Mouse (Mus musculus) right cerebral cortex, adult 18-20 months (tissue): ENCODE measurements around the gene Rnf183.

ENCODE experiments used
- DNase-seq: peaks from one replicate; pipeline ENCODE4 v3.0.0; 2022; ENCODE audit warnings: mixed read lengths

The Rnf183 gene

DNA sequence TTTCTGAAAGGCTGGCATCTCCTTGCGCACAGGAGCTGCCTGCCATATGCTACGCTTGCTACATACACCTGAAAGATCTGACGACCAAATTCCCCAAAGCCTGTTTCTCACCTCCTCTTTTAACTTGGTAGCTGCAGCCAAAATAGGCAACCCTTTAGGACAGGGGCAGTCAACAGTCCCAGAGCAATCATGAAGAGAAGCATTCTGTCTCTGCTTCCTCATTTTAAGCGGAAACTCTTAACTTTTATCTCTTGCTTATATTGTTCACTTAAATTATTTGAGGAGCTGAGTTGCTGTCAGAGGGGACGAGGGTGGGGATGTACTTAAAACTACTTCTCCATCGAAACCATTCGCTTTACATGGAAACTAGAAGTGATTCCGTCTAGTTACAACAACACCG, 5.4 kb downstream of the Rnf183 start:
- DNase-seq, result no peak

DNA sequence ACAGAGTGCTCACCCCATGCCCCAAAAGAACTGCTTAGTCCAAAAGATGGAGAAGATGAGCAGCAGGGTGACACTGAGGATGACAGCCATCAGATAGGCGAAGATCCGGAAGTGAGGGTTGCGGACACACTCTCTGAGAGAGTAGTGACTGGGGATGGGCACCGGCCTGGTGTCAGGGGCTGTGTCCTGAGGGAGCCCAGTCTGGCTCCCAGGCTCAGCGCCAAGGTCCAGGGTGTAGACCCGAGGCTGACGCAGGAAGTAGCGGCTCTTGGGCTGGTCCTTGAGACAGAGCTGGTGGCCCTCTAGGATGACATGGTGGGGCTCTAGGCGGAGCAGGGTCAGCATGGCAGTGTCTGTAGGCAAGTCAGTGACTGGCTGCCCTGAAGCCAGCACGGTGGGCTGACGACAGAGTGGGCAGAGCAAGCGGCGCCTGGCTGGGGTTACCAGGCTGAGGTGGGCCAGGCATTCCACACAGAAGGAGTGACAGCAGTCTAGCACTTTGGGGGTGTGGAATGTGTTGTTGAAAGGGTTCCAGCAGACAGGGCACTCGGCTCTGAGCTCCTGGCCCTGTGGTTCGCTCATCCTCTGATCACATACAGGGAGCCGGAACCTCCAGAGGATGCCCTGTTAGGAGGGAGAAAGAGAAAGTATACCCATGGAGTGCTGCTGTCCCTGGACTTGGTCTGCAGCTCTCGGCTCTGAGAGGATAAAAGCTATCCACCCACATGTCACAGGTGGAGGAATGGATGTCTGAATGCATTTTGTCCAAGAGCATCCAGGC, 6.9 kb downstream of the Rnf183 start:
- no peak for DNase-seq

DNA sequence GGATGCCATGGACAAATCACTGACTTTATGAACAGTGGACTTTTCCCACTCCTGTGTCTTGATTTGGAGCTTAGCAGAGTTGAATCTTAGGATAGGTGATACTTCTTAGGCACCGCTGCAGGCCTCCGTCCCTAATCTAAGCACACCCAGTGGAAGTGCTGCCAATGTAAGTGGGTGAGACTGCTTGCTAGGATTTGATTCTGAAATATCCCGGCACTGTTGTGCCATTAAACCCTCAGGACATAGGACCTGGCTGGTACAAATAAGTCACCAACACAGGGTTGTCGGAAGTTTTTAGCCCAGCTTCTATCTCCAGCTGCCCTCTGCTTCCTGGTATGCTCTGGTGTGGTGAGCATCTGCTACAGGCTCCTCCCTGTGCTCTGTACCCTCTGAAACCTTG, 9.2 kb downstream of the Rnf183 start:
- DNase-seq, result no peak

DNA sequence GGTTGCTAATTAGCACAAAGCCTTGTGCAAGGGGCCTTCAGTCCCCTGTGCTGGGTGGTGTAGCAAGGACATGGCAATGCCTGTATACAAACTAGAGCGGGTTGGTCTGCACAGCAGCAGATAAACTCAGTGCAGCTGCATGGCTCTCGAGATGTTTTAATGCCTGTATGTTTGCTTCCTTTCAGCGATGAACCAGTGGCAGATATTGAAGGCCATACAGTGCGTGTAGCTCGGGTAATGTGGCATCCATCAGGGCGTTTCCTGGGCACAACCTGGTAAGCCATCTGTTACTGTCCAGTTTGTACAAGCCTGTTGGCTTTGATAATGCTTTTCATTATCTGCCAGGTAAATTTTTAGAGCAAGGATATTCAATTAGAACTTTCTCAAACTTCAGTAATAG, 16.0 kb downstream of the Rnf183 start:
- DNase-seq, result no peak

DNA sequence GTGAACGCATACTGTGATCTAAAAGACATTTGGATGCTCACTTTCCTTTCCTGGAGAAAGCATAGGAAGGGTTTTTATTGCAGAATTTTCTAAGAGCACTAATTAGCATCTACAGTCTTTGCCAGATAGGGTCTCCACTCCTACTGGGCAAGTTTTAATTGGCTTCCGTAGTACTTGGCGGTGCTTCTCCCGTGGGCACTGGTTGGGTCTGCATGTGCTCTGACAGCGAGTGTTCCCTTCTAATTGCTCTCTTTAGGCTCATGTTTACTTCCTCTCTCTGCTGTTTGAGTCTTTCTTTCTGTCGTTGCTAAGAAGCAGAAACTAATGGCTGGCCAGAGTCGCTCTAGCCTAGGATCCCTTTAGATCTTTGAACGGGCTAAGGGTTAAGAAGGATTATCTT, 16.6 kb downstream of the Rnf183 start:
- peak; percentile 20 for DNase-seq

DNA sequence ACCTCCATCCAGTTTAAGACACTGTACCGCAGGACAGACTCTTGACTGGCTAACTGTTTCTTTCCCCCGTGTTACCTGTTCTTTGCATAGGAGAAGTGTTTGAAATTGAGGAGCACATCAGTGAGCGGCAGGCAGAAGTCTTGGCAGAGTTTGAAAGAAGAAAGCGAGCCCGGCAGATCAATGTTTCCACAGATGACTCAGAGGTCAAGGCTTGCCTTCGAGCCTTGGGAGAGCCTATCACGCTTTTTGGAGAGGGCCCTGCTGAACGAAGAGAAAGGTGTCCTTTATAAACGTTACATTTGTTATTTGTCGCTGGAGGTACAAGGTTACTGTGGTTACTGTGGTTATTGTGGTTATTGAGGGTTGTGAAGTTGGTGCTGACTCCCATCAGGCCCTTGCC, 23.4 kb downstream of the Rnf183 start:
- DNase-seq, result no peak

DNA sequence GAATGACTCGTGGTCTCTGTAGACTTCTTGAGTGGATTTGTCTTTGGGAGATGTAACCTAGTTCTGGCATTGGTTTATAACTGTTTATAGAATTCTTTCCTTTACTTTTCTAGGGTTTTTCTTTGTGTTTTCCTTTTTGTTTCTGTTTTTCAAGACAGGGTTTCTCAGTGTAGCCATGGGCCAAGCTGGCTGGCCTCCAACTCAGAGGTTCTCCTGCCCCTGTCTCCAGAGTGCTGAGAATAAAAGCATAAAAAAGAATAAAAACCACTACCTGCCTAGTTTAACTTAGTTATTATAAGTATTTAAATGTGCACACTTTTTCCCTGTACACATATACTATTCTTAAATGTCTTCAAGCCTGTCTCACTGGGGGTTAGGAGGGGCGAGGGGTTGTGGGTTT, 24.7 kb downstream of the Rnf183 start:
- no peak for DNase-seq

DNA sequence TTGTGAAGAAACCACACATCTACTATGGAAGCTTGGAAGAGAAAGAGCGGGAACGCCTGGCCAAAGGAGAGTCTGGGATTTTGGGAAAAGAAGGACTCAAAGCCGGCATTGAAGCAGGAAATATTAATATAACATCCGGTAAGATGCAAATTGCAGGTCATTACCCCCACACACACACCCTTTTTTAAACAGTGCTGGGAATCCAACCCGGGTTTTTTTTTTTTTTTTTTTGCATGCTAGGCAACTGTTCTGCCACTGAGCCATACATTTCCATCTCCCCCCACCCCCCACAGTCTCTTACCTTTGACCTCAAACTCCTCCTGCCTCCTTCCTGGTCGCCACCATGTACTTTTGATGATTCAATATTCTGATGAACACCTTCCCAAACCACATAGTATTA, 25.4 kb downstream of the Rnf183 start:
- DNase-seq, result no peak

DNA sequence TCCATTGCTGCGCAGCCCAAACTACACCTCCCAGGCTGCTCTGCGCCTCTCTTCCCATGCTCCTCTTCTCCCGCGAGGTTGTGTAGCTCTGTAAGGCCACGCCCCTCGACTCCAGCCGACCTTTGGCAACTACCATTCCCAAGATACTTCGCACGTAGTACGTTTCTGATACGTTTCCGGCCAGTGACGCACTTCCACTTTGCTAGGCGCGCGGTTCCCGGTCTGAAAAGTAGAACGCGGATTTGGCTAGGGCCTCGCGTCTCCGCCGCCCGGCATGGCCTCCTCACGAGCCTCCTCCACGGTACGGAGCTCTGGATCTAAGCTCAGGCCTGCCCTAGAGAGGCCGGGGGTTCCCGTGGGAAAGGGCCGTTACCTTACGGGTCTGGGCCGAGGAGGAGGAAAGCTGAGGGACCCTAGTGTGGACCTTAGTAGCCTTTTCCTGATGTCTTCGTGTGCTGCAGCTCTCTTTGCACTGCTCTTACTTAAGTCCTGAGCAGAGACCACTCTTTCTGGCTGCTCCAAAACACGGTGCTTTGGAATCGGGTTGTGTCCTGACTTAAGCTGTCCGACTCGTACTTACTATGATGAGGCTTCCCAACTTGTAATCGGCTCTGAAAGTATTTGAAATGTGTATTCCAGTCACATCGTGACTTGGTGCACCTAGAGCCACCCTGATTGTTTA, 26.3 kb downstream of the Rnf183 start, which contains the start of the genes Cdc26 and Prpf4:
Gene Cdc26 (minus strand): TSS at position 42 of the 682 bp plus-strand sequence.
Gene Prpf4 (plus strand): TSS at position 197 of the 682 bp plus-strand sequence.
- DNase-seq, result peak; percentile 99

DNA sequence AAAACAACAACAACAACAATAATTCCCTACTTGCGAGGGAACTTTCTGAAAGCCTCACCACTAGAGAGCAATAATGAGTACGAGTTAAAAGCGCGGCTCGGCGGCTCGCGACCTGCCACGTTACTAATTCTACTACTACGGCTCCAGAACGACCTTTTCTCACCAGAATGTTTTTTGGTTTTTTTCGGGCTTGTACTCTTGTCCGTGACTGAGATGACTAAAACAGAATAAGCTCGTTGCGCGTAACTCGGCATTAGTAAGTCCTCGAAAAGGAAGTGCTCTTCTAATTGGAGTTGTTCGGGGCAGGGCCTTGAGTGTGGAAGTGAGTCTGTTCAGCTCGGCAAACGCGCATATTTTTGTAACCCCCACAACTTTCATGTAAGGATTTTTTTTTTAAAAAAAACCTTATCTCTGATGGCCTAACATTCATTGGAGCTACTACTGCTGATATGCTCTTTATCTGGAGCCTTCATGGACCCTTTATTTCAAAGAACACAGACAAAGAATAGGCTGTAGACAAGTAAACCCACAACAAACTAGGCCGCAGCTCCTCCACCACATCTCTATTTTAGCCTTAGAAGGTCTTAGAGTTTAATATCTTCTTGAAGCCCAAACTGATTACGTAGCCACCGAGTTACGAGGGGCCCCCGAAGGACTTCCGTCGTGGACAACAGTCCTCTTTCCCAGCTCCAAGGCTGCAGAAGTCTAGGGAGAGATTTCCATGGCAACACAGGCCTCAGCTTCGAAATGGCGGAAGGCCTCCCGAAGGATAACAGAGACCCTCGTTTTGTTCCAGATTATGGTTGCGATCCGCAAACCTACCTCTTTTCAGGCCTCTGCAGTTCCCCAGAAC, 27.1 kb downstream of the Rnf183 start:
- DNase-seq, result peak; percentile 64

DNA sequence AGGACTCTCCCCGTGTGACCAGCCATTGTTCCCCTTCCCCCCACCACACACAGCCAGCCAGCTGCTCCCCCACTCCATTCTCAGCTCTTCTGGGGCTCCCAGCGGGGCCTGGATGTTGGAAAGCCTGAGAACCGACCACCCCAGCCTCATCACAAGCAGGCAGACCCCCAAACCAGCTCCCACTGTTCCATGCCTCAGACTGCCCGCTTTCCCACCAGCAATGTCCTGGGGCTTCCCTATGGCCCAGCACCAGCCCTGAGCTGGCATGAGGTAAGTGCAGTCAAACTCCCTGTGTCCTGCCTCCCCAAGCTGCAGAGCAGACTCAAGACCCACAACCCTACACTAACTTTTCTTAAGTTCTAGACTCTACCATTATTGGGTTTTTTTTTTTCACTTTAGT, 28.9 kb downstream of the Rnf183 start:
- no peak for DNase-seq

DNA sequence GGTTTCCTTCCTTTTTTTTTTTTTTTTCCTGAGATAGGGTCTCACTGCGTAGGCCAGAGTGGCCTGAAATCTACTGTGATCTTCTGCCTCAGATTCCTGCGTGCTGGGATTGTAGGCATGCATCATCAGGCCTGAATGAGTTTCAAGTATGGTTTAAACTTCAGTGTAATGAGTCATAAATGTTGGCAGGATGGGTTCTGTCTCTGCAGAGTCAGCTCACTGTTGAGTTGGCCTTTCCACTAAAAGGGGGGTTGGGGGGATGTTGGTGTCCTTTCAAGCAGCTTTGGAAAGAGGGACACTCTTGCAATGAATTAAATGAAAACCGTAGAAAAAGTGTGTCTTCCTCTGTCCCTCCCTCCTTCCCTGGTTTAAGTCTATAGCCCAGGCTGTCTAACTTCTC, 36.1 kb downstream of the Rnf183 start:
- peak; percentile 12 for DNase-seq

DNA sequence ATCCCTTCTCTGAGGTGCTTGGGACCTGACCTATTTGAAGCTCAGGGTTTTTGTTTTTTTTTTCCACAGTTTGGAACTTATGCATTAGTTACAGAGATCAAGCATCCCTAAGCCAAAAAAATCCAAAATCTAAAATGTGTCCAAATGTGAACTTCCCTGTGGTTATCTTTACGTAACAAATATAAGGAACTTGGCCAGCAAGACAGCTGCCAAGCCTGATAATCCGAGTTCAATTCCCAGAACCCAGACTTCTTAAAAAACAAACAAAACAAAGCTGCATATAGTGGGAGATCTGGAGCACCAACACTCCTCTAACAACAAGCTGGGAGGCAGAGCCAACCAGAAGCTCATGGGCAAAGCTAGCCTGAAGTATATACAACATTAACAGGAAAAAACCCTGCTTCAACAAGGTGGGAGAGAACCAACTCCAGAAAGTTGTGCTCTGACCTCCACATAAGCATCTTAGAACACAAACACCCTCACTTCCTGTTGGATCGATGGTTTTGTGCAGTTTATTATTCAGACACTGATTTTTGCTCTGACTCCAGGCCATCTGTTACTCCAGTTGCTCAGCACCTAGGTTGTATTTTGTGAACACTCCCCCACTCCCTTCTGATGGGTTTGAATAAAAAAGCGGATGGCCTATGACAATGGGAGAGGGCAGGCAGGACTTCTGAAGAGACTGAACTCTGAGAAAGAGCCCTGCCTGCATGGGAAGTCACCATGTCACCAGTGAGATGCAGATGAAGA, 37.3 kb downstream of the Rnf183 start:
- DNase-seq, result no peak

DNA sequence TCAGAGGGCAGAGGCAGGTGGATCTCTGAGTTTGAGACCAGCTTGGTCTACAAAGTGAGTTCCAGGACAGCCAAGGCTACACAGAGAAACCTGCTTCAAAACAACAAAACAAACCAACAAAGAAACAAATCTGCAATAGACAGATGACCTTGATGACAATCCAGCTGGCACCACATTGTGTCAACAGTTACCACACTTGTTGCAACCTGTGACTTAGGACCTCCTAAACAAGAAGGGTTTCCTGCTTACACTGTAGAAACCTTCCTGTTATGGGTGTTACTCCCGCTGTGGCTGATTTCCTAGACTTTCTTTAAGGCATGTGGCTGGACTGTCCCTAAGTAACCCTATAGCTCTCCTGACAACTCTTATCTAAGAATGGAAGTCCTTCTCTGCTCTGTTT, 39.2 kb downstream of the Rnf183 start:
- DNase-seq, result no peak

DNA sequence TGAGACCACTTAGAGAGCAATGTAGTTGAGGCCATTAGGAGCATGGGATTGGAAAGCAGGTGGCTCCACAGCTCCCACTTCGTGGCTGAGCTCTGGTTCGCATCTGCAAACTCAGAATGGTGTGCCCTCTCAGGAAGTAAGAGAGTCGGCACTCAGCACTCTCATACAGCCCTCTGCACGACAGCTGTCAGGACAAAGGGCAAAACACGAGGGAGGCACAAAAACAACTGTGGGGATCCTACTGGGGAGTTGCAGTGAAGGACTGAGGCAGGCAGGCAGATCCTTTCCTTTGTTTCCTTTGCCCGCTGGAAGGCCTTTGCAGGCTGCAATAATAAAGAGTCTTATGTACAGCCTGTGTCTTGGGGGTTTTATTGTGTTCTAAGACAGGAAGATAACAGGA, 41.6 kb downstream of the Rnf183 start:
- no peak for DNase-seq

DNA sequence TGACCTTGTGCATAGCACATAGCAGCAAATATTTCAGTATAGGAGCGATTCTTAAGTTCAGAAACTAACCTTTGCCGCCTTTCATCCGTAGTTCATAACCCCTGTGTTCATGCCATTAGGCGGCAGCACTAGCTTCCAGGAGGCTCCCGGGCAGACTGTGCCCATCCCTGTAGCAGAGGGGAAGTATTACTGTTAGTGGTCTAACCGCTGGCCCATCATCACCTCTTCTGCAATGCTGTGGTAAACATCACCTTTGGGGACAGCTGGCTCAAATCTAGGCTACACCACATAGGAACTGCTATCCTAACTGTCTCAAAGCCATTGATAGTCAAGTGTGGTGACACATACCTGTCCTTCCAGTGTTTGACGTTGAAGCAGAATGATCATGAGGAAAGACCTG, 43.2 kb downstream of the Rnf183 start:
- no peak for DNase-seq

DNA sequence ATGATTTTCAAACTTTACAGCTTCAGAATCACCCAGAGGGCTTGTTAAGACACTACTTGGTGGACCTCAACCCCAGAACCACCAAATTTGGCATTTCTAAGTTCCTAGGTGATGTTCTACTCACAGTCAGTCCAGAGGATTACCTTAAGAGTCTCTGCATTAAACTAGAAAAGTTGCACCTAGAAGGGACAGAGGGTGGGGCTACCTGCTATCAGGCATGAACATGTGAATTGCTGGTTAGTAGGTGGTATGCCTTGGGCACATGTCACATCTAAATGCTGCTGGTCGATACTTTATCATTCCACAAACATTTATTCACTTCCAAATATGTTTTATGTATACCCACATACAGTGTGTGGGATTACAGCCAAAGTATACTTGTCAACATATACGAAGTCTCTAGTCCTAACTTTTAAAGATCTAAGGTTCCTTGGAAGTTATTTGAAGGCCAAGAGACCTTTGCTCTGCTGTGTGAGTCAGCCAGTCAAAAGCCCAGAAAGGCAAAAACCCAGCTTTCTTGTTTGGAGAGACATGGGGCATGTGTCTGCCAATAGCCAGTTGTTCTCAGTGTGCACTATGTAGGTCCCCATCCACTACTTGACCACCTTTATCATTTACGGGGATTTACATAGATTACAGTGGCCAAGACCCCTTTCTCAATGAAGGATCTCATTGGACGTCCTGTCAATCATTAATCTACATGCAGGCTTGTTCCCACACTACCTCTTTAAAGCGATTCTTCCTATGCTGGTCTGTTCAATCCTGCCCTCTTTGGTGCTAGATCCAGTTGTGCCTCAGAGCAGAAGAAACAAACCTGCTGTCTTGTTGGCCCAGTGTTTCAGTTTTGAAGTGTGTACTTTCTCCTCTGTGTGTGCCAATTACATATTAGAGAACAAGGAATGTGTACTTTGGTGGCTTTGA, 45.2 kb downstream of the Rnf183 start:
- DNase-seq, result no peak

DNA sequence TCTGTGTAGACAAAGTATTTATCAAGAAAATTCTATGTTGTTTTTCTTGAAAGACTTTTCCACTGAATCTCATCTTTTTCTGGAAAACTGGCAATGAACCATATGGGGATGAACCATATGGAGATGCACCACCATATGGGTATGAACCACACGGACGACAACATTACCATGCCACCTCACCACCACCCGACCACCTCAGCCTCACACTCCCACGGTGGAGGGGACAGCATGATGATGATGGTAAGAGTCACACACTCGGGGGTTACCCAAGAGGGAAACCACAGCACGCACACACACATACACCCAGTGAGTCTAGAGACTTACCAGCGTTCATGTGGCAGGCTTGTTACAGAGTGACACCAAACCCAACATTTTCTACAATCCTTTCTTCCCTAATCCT, 49.6 kb downstream of the Rnf183 start:
- peak; percentile 31 for DNase-seq

DNA sequence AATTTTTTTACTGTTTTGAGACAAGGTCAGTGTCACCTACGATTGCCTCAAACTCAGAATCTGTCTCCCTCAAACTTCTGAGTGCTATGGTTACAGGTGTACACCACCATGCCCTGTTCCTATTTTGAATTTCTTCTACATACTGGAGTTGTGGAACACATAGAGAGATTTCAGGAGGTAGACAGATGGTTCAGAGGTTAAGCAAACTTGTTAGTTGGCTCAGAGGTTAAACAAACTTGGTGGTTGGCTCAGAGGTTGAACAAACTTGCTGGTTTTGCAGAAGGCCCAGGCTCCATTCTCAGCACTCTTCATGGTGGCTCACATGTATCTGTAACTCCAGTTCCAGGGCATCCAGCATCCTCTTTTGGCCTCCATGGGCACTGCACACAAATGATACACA, 50.9 kb downstream of the Rnf183 start:
- DNase-seq, result no peak

DNA sequence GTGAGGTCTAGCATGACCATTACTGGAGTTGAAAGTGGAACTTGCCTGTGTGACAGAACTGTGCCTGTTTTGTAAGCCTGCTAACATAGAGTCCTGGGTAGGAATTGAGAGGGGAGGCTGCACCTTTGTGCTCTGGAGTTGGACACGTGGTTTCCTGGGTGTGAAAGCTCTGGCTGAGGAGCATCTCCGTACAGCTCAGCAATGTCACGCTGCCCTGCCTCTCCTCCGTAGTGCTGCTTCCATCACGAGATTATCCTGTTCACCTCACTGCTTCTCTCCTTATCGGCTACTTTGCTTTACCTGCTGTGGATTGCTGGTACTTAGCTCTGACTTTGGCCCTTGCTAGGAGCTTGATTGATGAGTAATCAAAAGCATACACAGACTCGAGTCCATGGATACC, 51.3 kb downstream of the Rnf183 start:
- no peak for DNase-seq

DNA sequence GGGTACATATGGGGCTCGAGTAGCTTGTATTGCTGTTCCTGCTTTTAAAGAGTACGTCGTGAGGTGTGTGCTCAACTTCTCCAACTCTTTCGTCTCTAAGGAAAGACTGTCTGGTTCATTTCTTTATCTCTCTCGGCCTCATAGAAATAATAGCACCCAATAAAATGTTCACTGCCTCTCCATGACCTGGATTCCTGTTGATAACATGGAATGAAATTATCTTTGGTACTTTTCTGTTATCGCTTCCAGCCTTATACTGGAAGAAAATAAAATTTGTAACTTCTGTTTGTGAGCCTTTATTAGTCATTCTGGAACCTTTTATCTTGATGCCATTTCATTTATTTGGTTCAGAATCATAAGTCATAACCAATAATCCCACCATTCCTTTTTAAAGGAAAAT, 51.8 kb downstream of the Rnf183 start:
- no peak for DNase-seq
